Mouse (Mus musculus) CH12.LX (cell line): ENCODE data around the gene Fgfr2. TPM values are rescaled to one million over a fixed set of nuclear protein-coding genes. Genes with fewer than 3 reads are reported as not detected.

Source experiments
- DNase-seq: peaks from one replicate; pipeline ENCODE4 v3.0.0-alpha.2; 2013; ENCODE audit errors: extremely low read depth
- H3K27ac ChIP-seq: 2 replicates; pipeline ENCODE4 v1.5.1; 2012; ENCODE audit warnings: low read depth, mild to moderate bottlenecking, control low read depth, moderate library complexity; ENCODE audit not compliant: insufficient read depth
- H3K27me3 ChIP-seq: replicated peaks from 2 replicates; pipeline ENCODE3; 2012; ENCODE audit warnings: inconsistent platforms
- H3K36me3 ChIP-seq, 2 experiments: replicated peaks in 1 of 2; 2 replicates each; pipeline versions ENCODE3 to v1.6.1; 2012; ENCODE audit warnings: inconsistent platforms in 1 of 2, low read length in 1 of 2, mild to moderate bottlenecking in 1 of 2, mixed read lengths in 1 of 2, moderate library complexity in 1 of 2; ENCODE audit not compliant: control insufficient read depth in 1 of 2, insufficient read depth in 1 of 2
- H3K4me1 ChIP-seq, 2 experiments: 2 replicates each; pipeline ENCODE4 v1.6.1; 2012; ENCODE audit warnings: inconsistent platforms in 1 of 2, moderate library complexity in 1 of 2; ENCODE audit not compliant: insufficient read depth in 2 of 2, control insufficient read depth in 1 of 2
- H3K4me2 ChIP-seq: 2 replicates; pipeline ENCODE4 v1.6.1; 2012; ENCODE audit warnings: low read depth, mild to moderate bottlenecking, control low read depth; ENCODE audit not compliant: poor library complexity, insufficient read depth, severe bottlenecking
- H3K4me3 ChIP-seq, 3 experiments: fragments of 150-350 bp in 1 of 3; sonication (generic) in 1 of 3; replicated peaks in 1 of 3; 2 replicates each; pipeline versions ENCODE3 to v1.5.1; 2011 to 2012; ENCODE audit warnings: low read depth in 2 of 3, low read length in 2 of 3, mild to moderate bottlenecking in 2 of 3, moderate library complexity in 2 of 3, control low read depth in 1 of 3, improper control_type of control experiment in 1 of 3, inconsistent platforms in 1 of 3, mixed read lengths in 1 of 3; ENCODE audit not compliant: poor library complexity in 1 of 3
- H3K79me2 ChIP-seq: replicated peaks from 2 replicates; pipeline ENCODE4 v1.6.1; 2012; ENCODE audit warnings: mild to moderate bottlenecking, moderate library complexity; ENCODE audit not compliant: control insufficient read depth, poor library complexity, insufficient read depth, severe bottlenecking; ENCODE audit errors: extremely low read depth
- H3K9ac ChIP-seq: 2 replicates; pipeline ENCODE4 v1.6.1; 2012; ENCODE audit warnings: low read depth, mild to moderate bottlenecking, control low read depth, moderate library complexity; ENCODE audit not compliant: insufficient read depth
- H3K9me3 ChIP-seq: replicated peaks from 2 replicates; pipeline ENCODE3; 2012; ENCODE audit warnings: low read length, inconsistent platforms, mixed read lengths
- CHD1 ChIP-seq: IDR thresholded peaks from 2 replicates; pipeline ENCODE4 v1.6.1; 2012; ENCODE audit warnings: low read depth, low read length, improper control_type of control experiment, inconsistent platforms
- CHD2 ChIP-seq: IDR thresholded peaks from 2 replicates; pipeline ENCODE4 v1.6.1; 2011; ENCODE audit warnings: low read length, improper control_type of control experiment
- EP300 ChIP-seq: IDR thresholded peaks from 2 replicates; pipeline ENCODE4 v1.6.1; 2011; ENCODE audit warnings: low read length, improper control_type of control experiment
- HCFC1 ChIP-seq: IDR thresholded peaks from 2 replicates; pipeline ENCODE4 v1.6.1; 2012; ENCODE audit warnings: low read depth, mild to moderate bottlenecking, inconsistent platforms, low read length, improper control_type of control experiment
- JUN ChIP-seq: IDR thresholded peaks from 2 replicates; pipeline ENCODE4 v1.6.1; 2011; ENCODE audit warnings: low read depth, mild to moderate bottlenecking, low read length, improper control_type of control experiment, moderate library complexity; ENCODE audit not compliant: insufficient read depth
- KAT2A ChIP-seq: IDR thresholded peaks from 2 replicates; pipeline ENCODE4 v1.6.1; 2012; ENCODE audit warnings: low read length, improper control_type of control experiment, inconsistent platforms; ENCODE audit not compliant: insufficient replicate concordance
- MAFK ChIP-seq: IDR thresholded peaks from 2 replicates; pipeline ENCODE4 v1.6.1; 2011; ENCODE audit warnings: low read length, improper control_type of control experiment; ENCODE audit not compliant: insufficient replicate concordance
- MXI1 ChIP-seq: IDR thresholded peaks from 2 replicates; pipeline ENCODE4 v1.6.1; 2011; ENCODE audit warnings: mild to moderate bottlenecking, low read depth, low read length, improper control_type of control experiment
- NELFE ChIP-seq: IDR thresholded peaks from 2 replicates; pipeline ENCODE4 v1.6.1; 2011; ENCODE audit warnings: low read depth, low read length, improper control_type of control experiment
- NRF1 ChIP-seq: IDR thresholded peaks from 2 replicates; pipeline ENCODE4 v1.6.1; 2014; ENCODE audit warnings: low read depth, mild to moderate bottlenecking, inconsistent platforms, low read length, improper control_type of control experiment, moderate library complexity
- POLR2A ChIP-seq: IDR thresholded peaks from 2 replicates; pipeline ENCODE4 v1.6.1; 2011; ENCODE audit warnings: low read depth, mild to moderate bottlenecking, improper control_type of control experiment, low read length
- SIN3A ChIP-seq: IDR thresholded peaks from 2 replicates; pipeline ENCODE4 v1.6.1; 2012; ENCODE audit warnings: low read length, improper control_type of control experiment, inconsistent platforms
- SMC3 ChIP-seq: IDR thresholded peaks from 2 replicates; pipeline ENCODE4 v1.6.1; 2011; ENCODE audit warnings: low read depth, low read length, improper control_type of control experiment
- TCF12 ChIP-seq: IDR thresholded peaks from 2 replicates; pipeline ENCODE4 v1.6.1; 2014; ENCODE audit warnings: low read depth, mild to moderate bottlenecking, inconsistent platforms, low read length, improper control_type of control experiment
- USF1 ChIP-seq: IDR thresholded peaks from 2 replicates; pipeline ENCODE4 v1.6.1; 2014; ENCODE audit warnings: low read depth, mild to moderate bottlenecking, inconsistent platforms, low read length, improper control_type of control experiment
- ZKSCAN1 ChIP-seq: IDR thresholded peaks from 2 replicates; pipeline ENCODE4 v1.6.1; 2012; ENCODE audit warnings: low read depth, inconsistent platforms, low read length, improper control_type of control experiment, borderline replicate concordance
- ZNF384 ChIP-seq: IDR thresholded peaks from 2 replicates; pipeline ENCODE4 v1.6.1; 2012; ENCODE audit warnings: low read depth, low read length, improper control_type of control experiment, inconsistent platforms
- dilution Hi-C: fragments of 300-500 bp; cut with MboI; formaldehyde crosslinking; loops from 2 replicates; pipeline ENCODE4 v1.14.3; 2020; ENCODE audit warnings: low sequenced_read_pairs; ENCODE audit not compliant: extremely low pct_unique_long_range_greater_than_20kb, extremely low pct_ligation_motif_present
- in situ Hi-C: fragments of 300-500 bp; cut with MboI; formaldehyde crosslinking; loops from 3 replicates; pipeline ENCODE4 v1.14.3; 2019; ENCODE audit warnings: low sequenced_read_pairs, low pct_ligation_motif_present, low pct_unique_long_range_greater_than_20kb, mixed read lengths
- polyA plus RNA-seq: library from polyadenylated mRNA; unstranded; fragments of >175 nt; gene quantifications from 2 replicates; pipeline ENCODE4 v1.2.1, GENCODE M21; 2012; ENCODE audit warnings: low read depth; ENCODE audit not compliant: insufficient read length
- total RNA-seq, 2 experiments: library from RNA; depleted of rRNA; stranded (reverse); fragments of 300-350 nt in 1 of 2; fragments of >200 nt in 1 of 2; gene quantifications; 2 replicates each; pipeline ENCODE4 v1.2.3; 2012 to 2014

Gene Fgfr2
- total and polyA plus RNA-seq, 3 experiments, result not detected

DNA sequence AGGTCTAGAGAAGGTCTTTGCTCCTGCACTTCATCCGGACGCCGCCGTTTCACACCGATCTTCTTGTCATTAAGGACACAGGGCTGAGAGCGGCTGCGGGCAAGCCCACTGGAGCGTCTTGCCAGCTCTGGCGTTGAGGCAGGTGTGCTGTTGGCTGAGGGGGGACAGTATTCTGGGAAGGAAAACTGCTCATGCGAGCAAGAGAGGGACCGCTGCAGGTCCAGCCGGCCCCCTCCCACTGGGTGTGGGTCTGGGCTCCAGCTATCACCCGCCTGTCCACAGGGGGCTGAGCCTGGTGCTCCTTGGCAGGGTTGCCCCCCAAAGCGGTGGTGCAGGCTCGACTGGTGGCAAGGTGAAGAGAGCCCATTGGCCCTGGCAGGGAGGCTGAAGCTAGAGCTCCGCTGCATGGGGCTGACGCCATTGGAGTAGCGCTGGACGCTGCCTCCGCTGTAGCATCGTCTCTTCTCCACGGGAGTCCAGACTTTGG, 363.7 kb downstream of the Fgfr2 start:
- Histone ChIP-seq H3K9me3 (no peaks in the 10 kb centered on the region), H3K36me3 (peaks cover 38 to 85% of the 10 kb centered on the region in 2 experiments), H3K79me2 (peaks cover 13% of the 10 kb centered on the region), H3K4me2 (no peak overlapping the region), H3K27me3 (no peaks in the 10 kb centered on the region), H3K27ac (peak overlapping the region; percentile 12; the same call in 1 of the 2 replicates), H3K4me1 (peaks cover 51 to 99% of the 10 kb centered on the region in 2 experiments), H3K4me3 (no peak overlapping the region), H3K9ac (no peak overlapping the region)
- TF ChIP-seq CHD1 (no peak), ZKSCAN1 (no peak), JUN (no peak), TCF12 (no peak), ZNF384 (no peak), MAFK (no peak), MXI1 (no peak), POLR2A (no peak), CHD2 (no peak), HCFC1 (no peak), SIN3A (no peak)
- dilution Hi-C loops (no loop called here), in situ Hi-C loops (no loop called here)
- no peak for DNase-seq

DNA sequence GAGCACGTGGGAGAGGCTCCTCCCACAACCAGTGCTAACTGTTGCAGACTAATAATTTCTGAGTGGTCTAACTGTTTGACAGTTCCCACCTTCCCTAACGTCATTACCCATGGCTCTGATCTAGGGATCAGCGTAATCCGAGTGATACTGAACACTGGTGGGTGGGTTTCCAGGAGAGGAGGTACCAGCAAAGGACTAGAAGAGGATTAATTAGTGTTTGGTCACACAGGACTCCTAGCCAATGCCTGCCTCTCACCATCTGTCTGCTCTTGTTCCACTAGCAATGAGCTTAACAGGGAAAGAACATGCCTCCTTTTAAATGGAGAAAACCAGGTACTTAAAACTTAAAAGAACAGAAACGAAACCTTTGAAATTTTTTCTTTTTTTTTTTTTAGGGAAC, 364.3 kb downstream of the Fgfr2 start:
- dilution Hi-C loops (no loop called here), in situ Hi-C loops (no loop called here)
- Histone ChIP-seq H3K27me3 (no peaks in the 10 kb centered on the region), H3K27ac (no peak overlapping the region), H3K36me3 (peaks cover 38 to 88% of the 10 kb centered on the region in 2 experiments), H3K4me1 (peaks cover 47 to 99% of the 10 kb centered on the region in 2 experiments), H3K79me2 (peaks cover 13% of the 10 kb centered on the region), H3K4me2 (no peak overlapping the region), H3K4me3 (no peak overlapping the region), H3K9ac (no peak overlapping the region), H3K9me3 (no peaks in the 10 kb centered on the region)
- no peak for DNase-seq
- TF ChIP-seq EP300, result no peak
- TF ChIP-seq KAT2A, result no peak
- no peak for TF ChIP-seq SIN3A
- TF ChIP-seq USF1, result no peak
- no peak for TF ChIP-seq SMC3
- TF ChIP-seq NELFE, result no peak
- no peak for TF ChIP-seq NRF1
